Mouse (Mus musculus) olfactory bulb, adult 2 months (tissue): ENCODE measurements around the gene Lrrfip1.

Experiments used
- CTCF ChIP-seq: fragments of 200-500 bp; IDR thresholded peaks from 2 replicates; pipeline ENCODE4 v1.5.1; 2012; ENCODE audit warnings: low read depth, mild to moderate bottlenecking, low read length, moderate library complexity; ENCODE audit not compliant: insufficient read depth
- POLR2A ChIP-seq: fragments of 200-500 bp; IDR thresholded peaks from 2 replicates; pipeline ENCODE4 v1.6.1; 2012; ENCODE audit warnings: mild to moderate bottlenecking, low read depth, low read length, moderate library complexity; ENCODE audit not compliant: insufficient read depth

DNA sequence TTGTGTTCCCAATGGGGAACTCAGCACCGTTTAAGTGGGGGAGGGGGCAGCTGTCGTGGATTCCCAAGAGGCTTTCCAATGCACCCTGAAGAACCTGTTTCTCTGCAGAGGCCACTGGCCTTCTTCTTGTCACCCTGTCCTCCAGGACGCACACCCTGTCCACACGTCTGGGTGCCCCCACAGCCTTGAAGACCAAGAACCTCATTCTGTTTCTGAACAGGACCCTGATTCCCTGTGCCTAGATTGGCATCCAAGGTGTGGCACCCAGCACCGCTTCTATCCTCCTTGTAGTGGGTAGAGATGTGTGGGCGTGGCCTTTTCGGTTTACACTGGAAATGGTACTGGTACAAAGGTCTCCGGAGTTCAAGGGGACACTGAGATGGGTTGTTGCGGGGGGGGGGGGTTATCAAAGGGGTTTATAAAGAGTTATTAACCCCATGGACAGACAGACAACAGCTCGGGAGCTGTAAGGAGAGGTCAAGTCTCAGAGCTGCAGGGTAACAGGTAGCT lies 28.6 kb upstream of the Lrrfip1 start:
- TF ChIP-seq POLR2A: no peak
- TF ChIP-seq CTCF: no peak
